Mouse (Mus musculus) MEL (cell line): ENCODE measurements at regions not wholly inside any gene's neighbourhood (a gene's known extent, or its start where the extent isn't known, plus 50 kb on each side); places are given as distances from the start of the nearest gene placed in this dataset.

Experiments used
- DNase-seq: peaks from one replicate; pipeline ENCODE4 v3.0.0; 2011; ENCODE audit warnings: low read depth, low spot score
- H3K27ac ChIP-seq: 2 replicates; pipeline ENCODE4 v1.5.1; 2012; ENCODE audit warnings: low read depth, mild to moderate bottlenecking, control low read depth, low read length, moderate library complexity; ENCODE audit not compliant: control insufficient read depth
- H3K27me3 ChIP-seq, 2 experiments: fragments of 150-350 bp in 1 of 2; sonication (generic) in 1 of 2; 2 replicates each; pipeline ENCODE4 v1.6.1; 2012; ENCODE audit warnings: low read length in 2 of 2, mild to moderate bottlenecking in 2 of 2, improper control_type of control experiment in 1 of 2, moderate library complexity in 1 of 2; ENCODE audit not compliant: insufficient read depth in 2 of 2, control insufficient read depth in 1 of 2
- H3K36me3 ChIP-seq, 2 experiments: 2 replicates each; pipeline ENCODE4 v1.6.1; 2012 to 2014; ENCODE audit warnings: low read length in 2 of 2, improper control_type of control experiment in 1 of 2, inconsistent platforms in 1 of 2, mild to moderate bottlenecking in 1 of 2; ENCODE audit not compliant: insufficient read depth in 2 of 2, control insufficient read depth in 1 of 2
- H3K4me1 ChIP-seq, 2 experiments: fragments of 150-350 bp in 1 of 2; sonication (generic) in 1 of 2; 2 replicates each; pipeline ENCODE4 v1.6.1; 2012; ENCODE audit warnings: low read length in 2 of 2, improper control_type of control experiment in 1 of 2, mild to moderate bottlenecking in 1 of 2; ENCODE audit not compliant: insufficient read depth in 2 of 2, control insufficient read depth in 1 of 2
- H3K4me3 ChIP-seq, 2 experiments: fragments of 150-350 bp in 1 of 2; sonication (generic) in 1 of 2; 2 replicates each; pipeline ENCODE4 v1.5.1; 2012; ENCODE audit warnings: low read depth in 2 of 2, low read length in 2 of 2, mild to moderate bottlenecking in 2 of 2, moderate library complexity in 2 of 2, control low read depth in 1 of 2, improper control_type of control experiment in 1 of 2; ENCODE audit not compliant: control insufficient read depth in 1 of 2, insufficient read depth in 1 of 2
- H3K79me2 ChIP-seq: 2 replicates; pipeline ENCODE4 v1.6.1; 2012; ENCODE audit warnings: mild to moderate bottlenecking, low read length, moderate library complexity; ENCODE audit not compliant: control insufficient read depth, poor library complexity, insufficient read depth
- H3K9ac ChIP-seq: 2 replicates; pipeline ENCODE4 v1.6.1; 2012; ENCODE audit warnings: low read depth, mild to moderate bottlenecking, control low read depth, low read length, moderate library complexity; ENCODE audit not compliant: control insufficient read depth, poor library complexity, severe bottlenecking
- H3K9me3 ChIP-seq: fragments of 150-350 bp; sonication (generic); replicated peaks from 2 replicates; pipeline ENCODE4 v1.6.1; 2012; ENCODE audit warnings: mild to moderate bottlenecking, low read length, improper control_type of control experiment, moderate library complexity; ENCODE audit not compliant: insufficient read depth
- CHD2 ChIP-seq: IDR thresholded peaks from 2 replicates; pipeline ENCODE4 v1.6.1; 2011; ENCODE audit warnings: low read length, improper control_type of control experiment
- CTCF ChIP-seq, 3 experiments: IDR thresholded peaks in 2 of 3; conservative IDR thresholded peaks in 1 of 3; 2 replicates each; pipeline ENCODE4 v1.5.1; 2011 to 2012; ENCODE audit warnings: low read length in 3 of 3, low read depth in 2 of 3, mild to moderate bottlenecking in 2 of 3, improper control_type of control experiment in 1 of 3, inconsistent platforms in 1 of 3, mixed read lengths in 1 of 3, moderate library complexity in 1 of 3; ENCODE audit not compliant: control insufficient read depth in 1 of 3, insufficient read depth in 1 of 3, poor library complexity in 1 of 3, severe bottlenecking in 1 of 3
- E2F4 ChIP-seq: IDR thresholded peaks from 2 replicates; pipeline ENCODE4 v1.6.1; 2011; ENCODE audit warnings: low read depth, low read length, improper control_type of control experiment, borderline replicate concordance
- MYC ChIP-seq: IDR thresholded peaks from 2 replicates; pipeline ENCODE4 v1.6.1; 2011; ENCODE audit warnings: low read depth, mild to moderate bottlenecking, low read length, improper control_type of control experiment, moderate library complexity
- NELFE ChIP-seq: IDR thresholded peaks from 2 replicates; pipeline ENCODE4 v1.6.1; 2011; ENCODE audit warnings: low read depth, low read length, improper control_type of control experiment
- NRF1 ChIP-seq: IDR thresholded peaks from 2 replicates; pipeline ENCODE4 v1.6.1; 2014; ENCODE audit warnings: low read depth, mild to moderate bottlenecking, inconsistent platforms, low read length, improper control_type of control experiment, moderate library complexity; ENCODE audit not compliant: poor library complexity, insufficient read depth, severe bottlenecking
- POLR2A ChIP-seq, 2 experiments: IDR thresholded peaks; 2 replicates each; pipeline ENCODE4 v1.6.1; 2011 to 2012; ENCODE audit warnings: low read length in 2 of 2, mild to moderate bottlenecking in 2 of 2, control low read depth in 1 of 2, improper control_type of control experiment in 1 of 2, low read depth in 1 of 2, moderate library complexity in 1 of 2; ENCODE audit not compliant: control insufficient read depth in 1 of 2, insufficient read depth in 1 of 2, poor library complexity in 1 of 2
- POLR2AphosphoS2 ChIP-seq: IDR thresholded peaks from 2 replicates; pipeline ENCODE4 v1.6.1; 2011; ENCODE audit warnings: low read length, improper control_type of control experiment
- POLR2AphosphoS5 ChIP-seq: IDR thresholded peaks from 2 replicates; pipeline ENCODE4 v1.6.1; 2012; ENCODE audit warnings: low read depth, borderline replicate concordance, mild to moderate bottlenecking, inconsistent platforms, low read length, moderate library complexity, mixed read lengths
- RAD21 ChIP-seq: IDR thresholded peaks from 2 replicates; pipeline ENCODE4 v1.6.1; 2011; ENCODE audit warnings: mild to moderate bottlenecking, low read depth, low read length, improper control_type of control experiment
- RCOR1 ChIP-seq: IDR thresholded peaks from 2 replicates; pipeline ENCODE4 v1.6.1; 2012; ENCODE audit warnings: low read depth, mild to moderate bottlenecking, inconsistent platforms, low read length, improper control_type of control experiment
- TAL1 ChIP-seq: IDR thresholded peaks from 2 replicates; pipeline ENCODE4 v1.6.1; 2012; ENCODE audit warnings: mild to moderate bottlenecking, inconsistent platforms, low read length, moderate library complexity, mixed read lengths
- TCF12 ChIP-seq: IDR thresholded peaks from 2 replicates; pipeline ENCODE4 v1.6.1; 2014; ENCODE audit warnings: low read depth, mild to moderate bottlenecking, inconsistent platforms, low read length, improper control_type of control experiment, moderate library complexity
- UBTF ChIP-seq: IDR thresholded peaks from 2 replicates; pipeline ENCODE4 v1.6.1; 2012; ENCODE audit warnings: low read depth, mild to moderate bottlenecking, inconsistent platforms, low read length, improper control_type of control experiment, moderate library complexity, borderline replicate concordance; ENCODE audit not compliant: insufficient read depth
- USF1 ChIP-seq: IDR thresholded peaks from 2 replicates; pipeline ENCODE4 v1.6.1; 2014; ENCODE audit warnings: low read depth, mild to moderate bottlenecking, inconsistent platforms, low read length, improper control_type of control experiment, moderate library complexity
- ZC3H11A ChIP-seq: IDR thresholded peaks from 2 replicates; pipeline ENCODE4 v1.6.1; 2012; ENCODE audit warnings: low read depth, mild to moderate bottlenecking, inconsistent platforms, low read length, improper control_type of control experiment
- ZNF384 ChIP-seq: IDR thresholded peaks from 2 replicates; pipeline ENCODE4 v1.6.1; 2012; ENCODE audit warnings: low read depth, mild to moderate bottlenecking, inconsistent platforms, low read length, improper control_type of control experiment

DNA sequence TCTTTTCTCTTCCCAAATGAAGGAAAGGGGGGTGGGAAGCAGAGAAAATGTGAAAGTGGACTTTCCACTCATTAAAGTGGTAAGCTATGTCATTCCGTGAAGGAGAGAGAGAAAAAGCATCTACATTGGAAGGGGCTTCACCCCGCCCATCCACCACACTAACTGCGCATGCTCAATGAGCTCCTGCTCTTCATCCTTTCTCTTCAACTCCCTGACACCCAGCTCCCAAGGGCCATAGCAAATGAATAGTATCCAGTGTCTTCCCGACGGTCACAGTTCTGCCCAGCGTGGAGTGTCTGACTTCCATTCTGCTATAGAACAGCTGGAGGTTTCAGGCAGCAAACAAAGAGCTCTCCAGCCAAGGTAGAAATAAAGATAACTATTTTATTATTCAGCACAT, 233.5 kb downstream of the Pik3r1 start:
- DNase-seq, result no peak
- H3K9me3 ChIP-seq, result no peaks in the 10 kb centered on the region
- no peaks in the 10 kb centered on the region for H3K79me2 ChIP-seq
- TF ChIP-seq NELFE (no peak), ZC3H11A (no peak), USF1 (no peak), E2F4 (no peak), POLR2A (IDR thresholded peaks at IDR 0.05; ENCODE audit: control insufficient read depth in 1 of 2, insufficient read depth in 1 of 2, low read depth in 1 of 2, low read length in 2 of 2, poor library complexity in 1 of 2) (no peak), NRF1 (no peak), UBTF (no peak), ZNF384 (no peak), TAL1 (no peak), POLR2AphosphoS5 (no peak)
- H3K9ac ChIP-seq, result no peak overlapping the region
- no peak overlapping the region for H3K4me3 ChIP-seq
- H3K27ac ChIP-seq, result no peak overlapping the region
- H3K36me3 ChIP-seq, result no peaks in the 10 kb centered on the region
- H3K27me3 ChIP-seq, result no peaks in the 10 kb centered on the region; a peak in 1 of 4 replicates
- no peaks in the 10 kb centered on the region for H3K4me1 ChIP-seq

DNA sequence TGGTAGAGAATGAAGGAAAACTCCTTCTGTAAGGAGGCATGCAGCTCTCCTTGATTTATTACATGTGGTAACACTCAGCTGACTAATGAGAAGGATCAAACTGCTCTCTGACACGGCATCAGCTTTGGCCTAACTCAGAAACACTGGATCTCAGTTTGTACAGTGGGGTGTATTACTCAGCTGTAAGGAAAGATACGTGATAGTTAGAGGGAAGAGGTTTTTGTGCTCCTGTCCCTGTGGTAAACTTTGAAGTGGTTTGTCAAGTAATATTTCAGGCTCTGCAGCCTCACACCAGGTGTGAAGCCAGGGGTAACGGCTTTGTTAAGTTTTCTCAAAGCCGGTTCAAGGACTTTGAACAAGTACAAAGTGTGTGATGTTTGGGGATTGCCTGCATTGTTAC, 235.1 kb downstream of the Pik3r1 start:
- no peaks in the 10 kb centered on the region for H3K9me3 ChIP-seq
- DNase-seq, result no peak

DNA sequence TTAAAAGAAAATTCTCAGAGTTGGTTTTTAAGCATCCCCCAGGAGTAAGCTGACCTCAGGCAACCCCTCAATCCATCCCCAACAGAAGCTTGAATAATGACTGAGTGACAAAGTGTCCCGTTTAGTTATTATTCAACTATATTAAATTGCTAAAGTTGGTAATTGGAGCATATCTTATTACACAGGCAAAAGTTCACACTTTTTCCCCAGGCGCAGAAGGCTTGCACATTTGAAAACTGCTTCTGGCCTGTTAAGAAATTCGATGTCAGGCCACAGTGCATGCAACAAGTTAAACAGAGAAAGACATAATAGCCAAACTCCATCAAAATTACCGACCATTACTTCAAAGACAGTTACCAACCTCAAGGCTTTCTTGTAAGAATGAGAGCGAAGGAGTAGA, 240.3 kb downstream of the Pik3r1 start:
- H3K27ac ChIP-seq, result no peak overlapping the region
- TF ChIP-seq TCF12 (no peak), RCOR1 (no peak), RAD21 (no peak), MYC (no peak), CHD2 (no peak), CTCF (IDR thresholded peaks at IDR 0.05 in 2 of 3, conservative IDR thresholded peaks at IDR 0.05 in 1 of 3; ENCODE audit: control insufficient read depth in 1 of 3, insufficient read depth in 1 of 3, low read depth in 2 of 3, low read length in 3 of 3, poor library complexity in 1 of 3, severe bottlenecking in 1 of 3) (no peak), POLR2AphosphoS2 (no peak)
- H3K4me1 ChIP-seq, result no peaks in the 10 kb centered on the region
- no peaks in the 10 kb centered on the region for H3K9me3 ChIP-seq
- H3K36me3 ChIP-seq, result no peaks in the 10 kb centered on the region
- H3K9ac ChIP-seq, result no peak overlapping the region
- DNase-seq, result no peak
- no peak overlapping the region for H3K4me3 ChIP-seq
- H3K79me2 ChIP-seq, result no peaks in the 10 kb centered on the region
- no peaks in the 10 kb centered on the region; a peak in 1 of 4 replicates for H3K27me3 ChIP-seq

More for the DNA sequence above, 235.1 kb downstream of the Pik3r1 start:
- H3K27ac ChIP-seq, result no peak overlapping the region
- no peaks in the 10 kb centered on the region for H3K4me1 ChIP-seq
- no peaks in the 10 kb centered on the region for H3K79me2 ChIP-seq
- no peak for TF ChIP-seq TCF12
- H3K27me3 ChIP-seq, result no peaks in the 10 kb centered on the region; a peak in 1 of 4 replicates
- H3K4me3 ChIP-seq, result no peak overlapping the region
- H3K9ac ChIP-seq, result no peak overlapping the region
- H3K36me3 ChIP-seq, result no peaks in the 10 kb centered on the region
